Mouse (Mus musculus) adrenal gland (tissue): ENCODE results near the gene Lcn4.

Experiments used
- intact Hi-C: fragments of 180-260 bp; cut with DNase I; formaldehyde crosslinking; loops from one replicate; pipeline ENCODE4 v1.15.1; 2025

The Lcn4 gene

DNA sequence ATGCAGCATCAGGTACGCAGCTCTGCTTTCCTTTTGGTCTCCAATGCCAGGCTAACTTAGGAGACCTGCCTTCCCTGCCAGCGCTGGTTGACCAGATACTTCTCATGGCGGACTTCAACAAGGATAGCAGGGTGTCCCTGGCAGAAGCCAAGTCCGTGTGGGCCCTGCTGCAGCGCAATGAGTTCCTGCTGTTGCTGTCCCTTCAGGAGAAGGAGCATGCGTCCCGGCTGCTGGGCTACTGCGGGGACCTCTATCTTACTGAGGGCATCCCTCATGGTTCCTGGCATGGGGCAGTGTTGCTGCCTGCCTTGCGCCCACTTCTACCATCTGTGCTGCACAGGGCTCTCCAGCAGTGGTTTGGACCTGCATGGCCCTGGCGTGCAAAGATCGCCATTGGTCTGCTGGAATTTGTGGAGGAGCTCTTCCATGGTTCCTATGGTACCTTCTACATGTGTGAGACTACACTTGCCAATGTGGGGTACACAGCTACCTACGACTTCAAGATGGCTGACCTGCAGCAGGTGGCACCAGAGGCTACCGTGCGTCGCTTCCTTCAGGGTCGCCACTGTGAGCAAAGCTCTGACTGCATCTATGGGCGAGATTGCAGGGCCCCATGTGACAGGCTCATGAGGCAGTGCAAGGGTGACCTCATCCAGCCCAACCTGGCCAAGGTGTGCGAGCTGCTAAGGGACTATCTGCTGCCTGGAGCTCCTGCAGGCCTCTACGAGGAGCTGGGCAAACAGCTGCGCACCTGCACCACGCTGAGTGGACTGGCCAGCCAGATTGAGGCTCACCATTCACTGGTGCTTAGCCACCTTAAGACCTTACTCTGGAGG lies 35.4 kb downstream of the Lcn4 start:
- intact Hi-C loops, result no loop called here

DNA sequence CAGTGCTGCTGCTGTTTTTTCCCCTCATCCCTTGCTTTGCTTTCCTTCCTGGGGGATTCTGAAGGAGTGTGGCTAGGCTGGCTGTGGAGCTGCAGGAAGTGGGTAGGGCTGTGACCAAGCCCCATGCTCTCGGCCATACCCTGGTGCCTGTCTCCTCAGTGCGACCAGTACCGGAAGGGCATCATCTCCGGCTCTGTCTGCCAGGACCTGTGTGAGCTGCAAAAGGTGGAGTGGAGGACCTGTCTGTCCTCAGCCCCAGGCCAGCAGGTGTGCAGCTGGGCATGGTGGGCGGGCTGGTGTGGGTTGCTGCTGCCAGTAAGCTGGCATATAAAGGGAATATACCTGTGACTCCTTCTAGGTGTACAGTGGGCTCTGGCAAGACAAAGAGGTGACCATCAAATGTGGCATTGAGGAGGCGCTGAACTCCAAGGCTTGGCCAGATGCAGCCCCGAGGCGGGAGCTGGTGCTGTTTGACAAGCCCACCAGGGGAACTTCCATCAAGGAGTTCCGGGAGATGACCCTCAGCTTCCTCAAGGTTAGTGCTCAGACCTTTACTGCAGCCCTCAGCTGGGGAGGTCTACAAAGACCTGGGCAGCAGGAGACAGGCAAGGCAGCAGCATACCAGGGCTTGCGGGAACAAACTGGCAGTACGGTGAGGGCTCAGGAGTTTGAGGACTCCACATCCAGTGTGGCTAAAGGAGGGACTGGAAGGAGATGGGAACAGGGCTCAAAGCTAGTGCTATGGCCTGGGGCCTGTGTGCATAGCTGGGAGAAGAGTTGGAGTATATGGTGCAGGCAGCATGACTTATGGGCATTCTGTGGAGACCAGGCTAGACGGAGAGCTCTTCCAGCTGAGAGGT lies 36.2 kb downstream of the Lcn4 start:
- intact Hi-C loops, result no loop called here

DNA sequence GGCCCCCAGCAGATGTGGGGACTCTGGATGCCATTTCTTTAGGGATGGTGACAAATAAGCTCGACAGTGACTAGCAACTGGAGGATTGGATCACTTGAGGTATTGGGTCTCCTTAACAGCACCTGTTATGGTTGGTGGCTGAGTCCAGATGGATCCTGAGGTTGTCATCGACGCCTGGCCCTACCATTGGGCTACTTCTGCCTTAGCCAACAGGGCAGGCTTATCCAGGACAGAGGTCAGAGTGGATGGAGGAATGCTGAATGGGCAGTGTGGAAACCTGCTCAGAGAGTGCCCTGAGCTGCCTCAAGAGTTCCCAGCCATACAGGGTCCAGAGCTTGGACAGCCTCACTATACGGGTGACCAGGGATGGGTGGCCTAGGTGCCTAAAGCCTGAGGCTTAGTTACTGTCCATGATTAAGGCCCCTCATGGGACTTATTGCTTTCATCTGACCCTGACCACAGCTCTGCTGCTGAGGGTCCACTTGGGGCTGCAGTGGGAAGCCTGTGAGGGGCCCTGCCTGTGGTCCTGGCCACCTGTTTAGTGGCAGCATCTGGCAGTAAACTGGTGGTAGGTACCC lies 37.0 kb downstream of the Lcn4 start:
- intact Hi-C loops, result no loop called here

DNA sequence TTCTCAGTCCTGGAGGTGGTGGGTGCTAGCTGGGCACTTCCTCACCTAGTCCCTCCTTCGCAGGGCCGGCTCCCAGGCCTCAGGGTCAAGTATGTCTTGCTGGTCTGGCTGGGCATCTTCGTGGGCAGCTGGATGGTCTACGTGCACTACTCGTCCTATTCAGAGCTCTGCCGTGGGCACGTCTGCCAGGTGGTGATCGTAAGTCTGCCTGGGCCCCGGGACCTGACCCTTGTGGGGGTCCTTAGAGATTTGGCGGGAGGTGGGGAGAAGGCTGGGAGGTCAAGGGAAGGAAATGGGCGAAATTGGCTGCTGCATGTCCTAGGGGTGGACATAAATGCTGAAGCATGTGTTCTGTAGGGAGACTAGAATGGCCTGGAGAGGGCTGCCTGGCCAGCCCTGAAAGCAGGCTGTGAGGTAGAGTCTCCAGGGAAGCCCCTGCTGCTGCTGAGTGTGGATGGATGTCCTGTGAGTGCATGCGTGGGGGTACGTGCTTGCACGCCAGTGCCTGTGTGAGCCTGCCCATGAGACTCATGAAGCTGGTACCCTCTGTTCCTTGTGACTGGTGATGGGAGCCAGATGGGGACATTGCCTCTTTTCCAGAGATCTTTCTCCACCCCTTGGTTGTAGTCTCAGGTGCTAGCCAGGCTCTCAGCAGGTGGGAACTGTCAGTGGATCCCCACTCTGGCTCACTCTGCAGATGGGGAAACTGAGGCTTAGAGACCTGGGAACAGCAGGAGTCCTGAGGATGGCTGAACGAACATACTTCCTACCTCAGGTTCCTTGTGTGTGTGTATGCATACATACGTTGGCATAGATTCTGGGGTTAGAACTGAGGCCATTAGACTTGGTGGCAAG lies 38.3 kb downstream of the Lcn4 start:
- intact Hi-C loops, result no loop called here

DNA sequence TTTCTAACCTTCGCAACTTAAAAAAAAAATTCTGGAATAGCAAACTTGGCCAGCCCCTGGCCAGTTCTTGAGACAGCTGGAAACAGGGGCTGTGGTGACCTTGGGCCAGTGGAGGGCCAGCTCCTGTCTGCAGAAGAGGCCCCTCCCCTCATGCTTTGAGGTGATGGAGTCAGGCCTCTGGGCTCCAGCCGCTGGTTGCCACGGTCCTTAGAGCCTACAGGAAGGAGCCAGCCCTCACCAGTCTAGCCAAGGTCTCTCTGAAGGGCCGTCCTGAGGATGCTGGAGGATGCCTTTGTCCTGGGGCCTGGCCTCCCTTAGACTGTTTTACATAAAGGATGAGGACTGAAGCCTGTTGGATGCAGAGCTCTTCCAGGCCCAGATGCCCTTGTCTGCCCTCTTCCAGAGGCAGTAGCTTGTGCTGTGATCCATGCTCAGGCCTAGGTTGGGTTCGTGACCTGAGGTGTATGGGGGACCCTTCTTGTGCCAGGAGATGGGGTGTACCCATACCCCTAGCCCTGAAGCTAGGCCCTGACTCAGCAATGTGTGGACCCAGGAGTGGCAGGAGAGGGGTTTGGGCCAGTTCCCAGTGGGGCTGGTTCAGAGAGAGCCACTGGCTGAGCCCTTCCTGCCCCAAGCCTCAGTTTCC lies 42.2 kb downstream of the Lcn4 start:
- intact Hi-C loops, result no loop called here

DNA sequence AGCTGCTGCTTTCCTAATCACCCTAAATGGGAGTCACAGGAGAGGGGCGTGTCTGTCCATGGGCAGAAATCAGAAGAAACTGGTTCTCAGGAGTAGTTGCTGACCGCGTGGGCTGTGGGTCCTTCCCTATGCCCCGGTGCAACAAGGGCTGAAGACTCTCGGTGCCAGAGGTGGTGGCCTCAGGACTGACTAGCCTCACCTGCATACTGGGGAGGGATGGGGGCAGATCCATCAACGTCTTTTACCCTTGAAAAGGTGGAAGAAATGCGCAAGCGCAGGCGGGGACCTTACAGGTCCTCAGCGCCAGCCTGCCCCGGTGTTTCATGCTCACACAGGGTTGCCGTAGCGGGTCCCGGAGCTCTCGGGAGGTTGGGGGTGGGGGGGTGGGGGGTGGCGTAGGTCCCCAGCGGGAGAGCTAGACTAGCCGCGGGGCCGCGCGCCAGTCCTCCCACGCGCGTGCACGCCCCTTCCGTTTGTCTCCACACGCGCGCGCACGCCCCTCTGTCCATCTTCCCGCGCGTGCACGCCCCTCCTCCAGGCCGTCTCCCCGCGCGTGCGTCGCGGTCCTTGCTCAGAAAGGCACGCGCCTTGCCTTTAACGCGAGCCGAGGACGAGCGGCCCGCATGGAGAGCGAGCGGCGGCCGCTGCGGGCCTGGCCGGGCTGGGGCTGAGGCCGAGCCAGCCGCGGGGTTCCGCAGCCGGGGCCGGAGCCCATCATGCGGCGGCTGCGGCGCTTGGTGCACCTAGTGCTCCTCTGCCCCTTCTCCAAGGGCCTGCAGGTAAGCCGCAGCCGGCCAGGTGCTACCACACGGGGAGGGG lies 43.0 kb downstream of the Lcn4 start, which contains the start of gene Fam69b:
Fam69b (plus strand) TSS at position 537 of the 819 bp plus-strand sequence.
- intact Hi-C loops, result no loop called here

DNA sequence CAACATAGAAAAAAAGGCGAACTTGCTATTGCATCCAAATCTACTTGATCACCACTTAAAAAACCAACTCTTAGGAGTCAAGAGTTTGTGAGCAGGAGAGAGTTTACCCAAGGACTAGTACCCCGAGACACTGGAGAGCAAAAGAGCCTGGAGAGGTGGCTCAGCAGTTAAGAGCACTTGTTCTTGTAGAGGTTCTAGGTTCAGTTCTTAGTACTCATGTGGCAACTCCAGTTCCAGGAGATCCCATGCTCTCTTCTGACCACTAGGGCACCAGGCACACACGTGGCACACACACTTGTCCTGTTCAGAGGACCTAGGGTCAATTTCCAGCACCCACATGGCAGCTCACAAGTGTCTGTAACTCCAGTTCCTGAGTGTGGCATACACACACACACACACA lies 45.0 kb downstream of the Lcn4 start:
- intact Hi-C loops, result no loop called here

DNA sequence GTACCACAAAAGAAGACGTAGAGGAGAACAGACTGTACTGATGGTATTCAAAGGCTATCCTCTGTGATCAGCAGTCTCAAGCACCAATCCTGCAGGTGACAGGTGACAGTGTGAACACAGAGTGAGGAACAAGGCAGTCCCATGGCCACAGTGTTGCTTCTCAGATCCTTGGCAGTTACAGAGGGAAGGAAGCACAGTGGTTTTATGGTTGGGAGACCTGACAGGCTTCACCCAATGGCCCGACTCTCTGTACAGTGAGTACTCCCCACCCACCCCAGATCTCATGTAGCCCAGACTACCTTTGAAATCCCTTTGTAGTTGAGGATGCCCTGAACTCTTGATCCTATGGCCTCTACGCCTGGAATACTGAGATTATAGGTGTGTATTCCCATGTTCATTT lies 45.7 kb downstream of the Lcn4 start:
- intact Hi-C loops, result no loop called here

DNA sequence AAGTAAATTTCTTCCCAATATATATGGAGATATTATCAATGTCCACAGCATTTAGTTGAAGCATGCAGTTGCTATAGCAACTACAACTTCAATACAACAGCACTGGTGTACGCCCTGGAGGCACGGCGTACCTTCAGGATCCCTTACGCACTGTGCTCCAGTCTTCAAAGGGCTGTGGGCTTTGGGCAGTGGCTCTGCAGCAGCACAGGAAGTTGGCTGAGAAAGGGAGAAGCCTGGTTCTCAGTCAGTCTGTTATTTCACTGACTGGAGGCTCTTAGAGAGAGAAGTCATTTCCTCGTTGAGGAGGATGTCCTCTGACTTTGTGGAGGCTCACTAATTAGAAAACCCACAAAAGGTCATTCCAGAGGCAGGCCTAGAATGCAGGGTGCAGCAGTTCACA lies 48.1 kb downstream of the Lcn4 start:
- intact Hi-C loops, result no loop called here

DNA sequence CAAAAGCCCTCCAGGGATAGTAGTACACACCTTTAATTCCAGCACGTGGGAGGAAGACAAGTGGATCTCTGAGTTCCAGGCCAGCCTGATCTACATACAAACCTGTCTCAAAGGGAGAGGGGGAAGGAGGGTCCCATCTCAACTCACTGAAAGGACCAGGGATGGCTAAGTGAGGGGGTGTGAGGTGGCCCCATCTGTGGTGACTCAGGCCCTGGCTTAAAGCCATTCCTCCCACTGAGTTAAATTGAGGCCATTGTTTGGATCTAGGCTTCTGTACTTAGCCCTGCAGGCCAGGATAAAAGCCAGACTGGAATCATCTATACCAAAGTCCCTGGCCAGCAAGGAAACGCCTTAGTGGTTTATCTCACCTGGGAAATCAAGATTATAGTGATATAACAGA lies 49.8 kb downstream of the Lcn4 start:
- intact Hi-C loops, result no loop called here

DNA sequence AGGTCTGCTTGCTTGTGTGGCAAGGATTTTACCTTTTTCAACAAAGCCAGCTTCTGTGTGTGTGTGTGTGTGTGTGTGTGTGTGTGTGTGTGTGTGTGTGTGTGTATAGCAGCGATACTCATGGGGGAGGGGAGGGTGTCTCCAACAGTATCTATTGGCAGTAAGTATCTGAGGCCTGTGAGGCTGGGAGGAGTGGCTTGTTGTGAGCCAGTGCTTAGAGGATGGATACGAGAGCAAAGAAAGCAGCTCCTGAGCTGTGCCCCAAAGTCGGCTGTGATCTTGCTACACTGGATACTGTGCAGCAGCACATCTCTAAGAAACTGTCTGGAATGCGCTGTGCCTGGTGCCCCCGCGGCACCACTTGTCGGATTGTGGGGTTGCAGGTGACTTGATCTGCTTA lies 53.2 kb downstream of the Lcn4 start:
- intact Hi-C loops, result no loop called here
